Mouse (Mus musculus): ENCODE measurements at regions not wholly inside any gene's neighbourhood (a gene's known extent, or its start where the extent isn't known, plus 50 kb on each side); places are given as distances from the start of the nearest gene placed in this dataset.

DNA sequence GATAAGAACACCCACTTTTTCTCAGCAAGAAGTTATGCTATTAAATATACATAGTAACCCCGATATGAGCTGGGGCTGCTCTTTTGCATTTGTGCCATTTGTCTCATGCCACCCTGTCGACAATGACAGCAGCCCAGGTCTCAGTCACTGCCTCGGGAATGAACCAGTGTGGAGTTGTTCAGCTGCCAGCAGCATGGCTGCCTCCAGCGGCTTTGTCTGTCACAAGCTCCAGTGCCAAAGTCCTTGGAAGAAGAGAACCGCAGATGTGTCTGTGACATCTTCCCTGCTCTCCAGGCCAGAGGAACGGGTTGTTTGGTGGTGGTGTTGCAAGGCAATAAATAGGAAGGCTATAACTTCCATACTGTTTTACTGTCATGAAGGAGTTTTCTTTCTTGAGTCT lies 130.7 kb downstream of the Cep170 start:
- DNase-seq: no peak

DNA sequence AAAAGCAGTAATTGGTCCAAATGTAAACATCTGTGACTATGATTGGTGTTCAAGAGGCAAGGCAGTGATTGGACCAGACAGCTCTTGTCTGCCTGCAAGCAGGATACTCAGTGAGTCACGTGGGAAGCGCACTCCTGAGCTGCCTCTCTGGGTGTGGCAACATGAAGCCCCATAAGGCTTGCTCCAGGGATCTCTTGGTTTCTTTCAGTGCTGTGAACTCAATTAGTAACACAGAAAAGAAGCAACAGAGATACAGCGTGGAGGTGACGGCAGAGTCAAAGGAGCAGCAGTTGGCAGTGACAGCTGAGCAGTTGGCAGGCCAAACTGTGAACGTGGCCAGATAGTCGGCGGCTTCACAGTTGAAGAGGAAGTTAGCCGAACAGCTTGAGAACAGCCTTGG lies 131.9 kb downstream of the Cep170 start:
- DNase-seq: no peak

DNA sequence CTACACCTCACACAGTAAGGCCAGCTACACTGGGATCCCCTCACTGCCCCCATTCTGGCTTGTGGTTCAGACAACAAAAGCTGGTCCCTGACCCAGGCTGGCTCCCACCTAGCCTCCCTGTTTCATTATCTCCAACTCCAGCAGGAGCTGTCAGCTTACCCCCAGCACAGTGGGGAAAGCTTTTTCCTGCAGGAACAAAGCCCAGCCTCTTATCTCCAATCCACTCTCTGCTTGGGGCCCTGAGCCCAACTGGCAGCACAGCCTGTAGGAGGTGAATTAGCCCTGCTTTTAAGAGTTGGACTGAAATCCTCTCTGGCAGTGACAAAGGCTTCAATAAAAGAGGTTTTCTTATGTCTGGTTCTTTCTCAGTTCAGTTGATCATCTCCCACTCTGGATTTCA lies 138.7 kb downstream of the Cep170 start:
- DNase-seq: no peak

DNA sequence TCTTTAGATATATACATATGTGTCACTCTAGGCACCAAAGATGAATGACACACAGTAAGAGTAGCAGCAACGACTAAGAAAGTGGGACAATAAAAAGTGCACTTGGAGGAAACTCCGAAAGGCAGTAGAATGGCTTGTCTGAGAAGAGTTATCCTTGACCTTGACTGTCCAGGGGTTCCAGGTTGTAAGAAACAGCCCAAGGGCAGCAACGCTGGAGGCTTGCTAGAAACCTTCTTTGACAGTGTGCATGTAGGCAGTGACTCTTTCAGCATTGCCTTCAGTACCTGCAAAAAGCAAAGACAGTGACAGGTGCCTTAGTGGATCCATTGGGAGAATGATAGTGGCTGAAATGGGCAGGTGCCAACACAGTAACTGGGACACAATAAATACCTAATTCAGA lies 142.8 kb downstream of the Cep170 start:
- DNase-seq: no peak

DNA sequence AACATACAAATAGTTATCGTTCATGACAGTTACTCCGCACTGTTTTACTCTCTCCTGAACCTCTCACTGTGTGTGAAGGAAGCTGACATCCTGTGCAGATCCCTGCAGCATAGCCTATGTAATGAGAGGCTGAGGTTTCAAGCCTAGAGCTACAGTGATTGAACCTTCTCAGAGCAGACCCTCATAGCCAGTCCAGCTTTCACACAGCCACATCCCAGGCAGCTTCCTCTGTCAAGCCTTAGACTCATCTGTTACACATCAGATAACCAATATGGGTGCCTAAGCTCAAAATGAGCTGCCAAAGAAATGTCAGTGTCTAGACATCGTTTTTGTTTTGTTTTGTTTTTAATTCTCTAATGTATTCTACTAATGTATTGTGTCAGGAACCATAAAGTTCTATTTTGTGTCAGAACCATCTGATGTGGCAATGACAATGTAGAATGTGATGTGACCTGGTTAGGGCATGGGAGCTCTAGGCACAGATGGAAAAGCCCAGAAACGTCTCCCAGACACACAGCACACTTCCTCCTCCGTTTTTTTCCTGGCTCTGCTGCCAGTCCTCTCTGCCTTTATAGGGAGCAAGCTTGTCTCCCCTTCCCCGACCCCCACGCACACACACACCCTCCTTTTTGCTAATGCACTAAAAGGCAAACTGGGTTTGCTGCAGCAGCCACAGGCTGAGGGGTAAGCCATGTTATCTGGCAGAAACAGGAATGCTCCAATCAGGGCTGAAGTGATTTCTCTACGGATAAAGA lies 146.1 kb downstream of the Cep170 start:
- DNase-seq: no peak

DNA sequence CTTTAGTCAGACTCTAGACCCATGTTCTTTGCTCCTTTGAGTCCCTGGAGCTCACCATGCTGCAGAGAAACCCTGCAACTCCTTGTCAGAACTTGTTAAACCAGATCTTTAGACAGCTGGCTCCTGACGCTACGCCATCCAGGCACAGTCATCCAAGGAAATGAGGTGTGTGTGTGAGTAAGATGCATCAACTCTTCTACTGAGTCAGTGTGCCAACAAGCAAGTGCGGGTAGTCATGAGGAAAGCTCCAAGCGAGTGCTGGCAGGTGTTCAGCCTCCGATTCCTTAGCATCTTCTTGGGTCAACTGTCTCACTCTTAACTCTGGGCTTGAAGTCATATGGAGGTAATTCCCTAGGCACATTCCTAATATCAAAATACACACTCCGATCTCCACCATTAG lies 153.6 kb downstream of the Cep170 start:
- DNase-seq: no peak

DNA sequence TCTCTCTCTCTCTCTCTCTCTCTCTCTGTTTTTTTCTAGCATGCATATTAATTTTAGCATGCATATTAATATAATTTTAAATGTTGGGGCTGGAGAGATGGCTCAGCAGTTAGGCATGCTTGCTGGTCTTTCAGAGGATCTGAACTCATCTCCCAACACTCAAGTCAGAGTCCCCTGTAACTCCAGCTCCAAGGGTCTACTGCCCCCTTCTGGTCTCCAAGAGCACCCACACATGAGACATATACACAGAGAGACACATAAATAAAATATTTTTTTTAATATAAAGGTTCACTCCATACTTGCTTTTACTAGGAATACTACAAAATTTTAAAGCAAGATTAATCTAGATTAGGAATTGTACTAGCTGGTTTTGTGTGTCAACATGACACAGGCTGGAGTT lies 155.2 kb downstream of the Cep170 start:
- no peak for DNase-seq

DNA sequence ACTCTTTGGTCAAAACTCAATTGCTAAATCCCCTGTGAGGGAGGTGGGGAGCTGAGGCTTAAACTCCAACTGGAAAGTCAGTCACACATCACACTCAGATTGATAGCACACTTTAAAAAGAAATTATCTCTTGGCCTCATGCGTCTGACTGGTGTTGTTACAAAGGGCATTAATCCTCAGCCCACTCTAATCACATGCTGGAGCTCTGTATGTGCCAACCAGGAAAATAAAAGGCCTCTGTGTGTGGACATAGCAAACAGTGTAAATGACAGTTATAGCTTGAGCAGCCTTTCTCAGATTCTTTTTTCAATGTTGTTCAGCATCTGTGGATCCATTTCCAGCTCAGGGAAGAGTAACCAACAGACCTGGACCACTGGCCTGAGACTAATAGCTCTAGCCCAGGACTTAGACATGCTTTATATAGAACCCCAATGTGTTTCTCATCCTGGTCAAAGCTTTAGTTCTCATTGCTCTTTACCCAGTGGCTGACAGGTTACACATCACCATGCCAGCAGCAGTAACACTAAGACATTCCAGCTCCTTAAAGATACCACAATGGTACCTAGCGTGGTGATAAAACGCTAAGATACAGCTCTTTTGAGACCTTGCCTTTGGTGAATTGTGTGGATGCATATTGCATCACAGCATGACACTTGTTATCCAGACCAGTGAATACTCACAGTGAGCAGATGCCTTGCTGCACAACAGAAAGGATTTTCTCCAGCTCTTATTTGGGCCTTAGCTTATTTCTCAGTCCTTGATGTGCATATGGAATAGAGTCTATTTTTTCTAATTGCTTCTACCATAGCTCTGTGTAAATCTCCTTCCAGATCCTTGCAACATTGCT lies 158.2 kb downstream of the Cep170 start:
- no peak for DNase-seq

GRCm38 (mm10) chr1:176644248-176644647 lies 169.6 kb downstream of the Cep170 start:
- DNase-seq: no peak

GRCm38 (mm10) chr1:176623171-176623570 lies 190.7 kb downstream of the Cep170 start:
- DNase-seq: no peak

DNA sequence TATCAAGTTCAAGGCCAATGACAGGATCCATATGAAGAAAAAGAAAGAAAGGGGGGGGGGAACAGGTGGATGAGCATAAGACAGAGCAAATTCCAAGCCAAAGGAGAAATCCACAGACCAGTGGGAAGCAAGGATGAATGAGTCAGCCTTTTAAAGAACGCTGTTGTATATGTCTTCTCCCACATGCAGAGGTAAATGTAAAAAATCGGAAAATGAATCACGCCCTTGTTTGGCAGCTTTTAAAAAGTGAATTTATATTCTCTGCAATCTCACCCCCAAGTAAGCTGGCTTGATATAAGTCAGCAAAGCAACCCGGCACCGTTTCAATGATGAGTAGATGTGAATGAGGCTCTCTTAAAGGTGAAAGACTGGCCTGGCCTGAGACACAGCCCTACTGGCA lies 191.7 kb downstream of the Cep170 start:
- no peak for DNase-seq

DNA sequence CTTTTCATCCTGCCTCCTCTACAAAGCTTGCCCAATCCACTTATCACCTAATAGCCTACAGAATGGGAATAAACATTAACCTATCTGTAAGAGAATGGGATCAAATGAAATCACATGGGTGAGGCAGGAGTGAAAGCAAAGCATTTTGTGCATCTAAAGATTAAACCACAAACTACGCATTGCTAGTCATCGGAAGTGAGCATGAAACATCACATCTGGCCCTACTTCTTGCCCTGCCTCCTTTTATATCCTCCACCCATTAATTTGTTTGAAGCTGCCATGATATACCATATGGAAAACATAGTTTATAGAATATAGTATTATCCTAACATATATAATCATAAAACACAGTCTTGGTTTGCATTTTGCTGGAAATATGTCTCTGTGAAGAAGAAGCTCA lies 192.6 kb downstream of the Cep170 start:
- DNase-seq: no peak

GRCm38 (mm10) chr1:176618896-176619295 lies 195.0 kb downstream of the Cep170 start:
- no peak for DNase-seq

- no peak for DNase-seq
Observed at GRCm38 (mm10) chr1:176615673-176616072, 198.2 kb downstream of the Cep170 start.

DNA sequence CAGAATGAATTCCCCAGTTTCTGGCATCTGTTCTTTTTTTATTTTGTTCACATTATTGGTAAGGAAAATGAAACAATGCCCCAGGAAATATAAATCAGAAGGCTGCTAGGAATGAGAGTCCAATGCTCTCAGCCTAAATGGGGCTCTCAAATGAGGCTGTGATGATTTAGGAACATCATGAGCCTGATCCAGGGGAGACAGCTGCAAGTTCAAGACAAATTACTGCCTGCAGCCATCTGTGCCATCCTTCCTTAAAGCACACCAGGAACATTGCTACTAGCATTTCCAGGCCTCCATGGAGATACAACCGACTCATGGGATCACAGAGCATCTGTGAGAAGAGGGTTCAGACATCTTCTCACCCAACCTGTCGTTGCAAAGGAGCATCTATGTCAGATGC lies 219.6 kb downstream of the Cep170 start:
- no peak for DNase-seq

GRCm38 (mm10) chr1:176588144-176588543 lies 225.7 kb downstream of the Cep170 start:
- no peak for DNase-seq

- no peak for DNase-seq
Observed at GRCm38 (mm10) chr1:176573703-176574102, 240.2 kb downstream of the Cep170 start.

- no peak for DNase-seq
Observed at GRCm38 (mm10) chr1:176558457-176559415, 255.1 kb downstream of the Cep170 start.

DNA sequence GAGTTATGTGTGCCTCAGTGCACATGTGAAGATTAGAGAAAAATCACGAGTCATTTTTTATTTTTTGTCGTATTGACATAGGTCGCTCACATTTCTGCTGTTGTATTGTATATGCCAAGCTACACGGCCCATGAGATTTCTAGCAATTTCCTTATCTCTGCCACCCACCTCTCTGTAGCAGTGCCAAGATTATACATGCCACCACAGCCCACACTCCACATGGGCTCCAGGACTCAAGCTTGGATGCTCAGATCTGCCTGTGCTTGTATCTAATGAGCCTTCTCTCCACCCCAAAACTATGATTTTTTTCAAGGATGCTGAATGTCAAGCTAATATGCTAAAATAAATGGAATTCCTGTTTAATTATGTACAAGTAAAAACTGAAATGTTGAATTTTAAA lies 259.3 kb upstream of the Pld5 start:
- no peak for DNase-seq

GRCm38 (mm10) chr1:176529037-176529436 lies 253.9 kb upstream of the Pld5 start:
- no peak for DNase-seq

GRCm38 (mm10) chr1:176511467-176511866 lies 236.4 kb upstream of the Pld5 start:
- no peak for DNase-seq

GRCm38 (mm10) chr1:176505441-176505840 lies 230.3 kb upstream of the Pld5 start:
- DNase-seq: no peak

DNA sequence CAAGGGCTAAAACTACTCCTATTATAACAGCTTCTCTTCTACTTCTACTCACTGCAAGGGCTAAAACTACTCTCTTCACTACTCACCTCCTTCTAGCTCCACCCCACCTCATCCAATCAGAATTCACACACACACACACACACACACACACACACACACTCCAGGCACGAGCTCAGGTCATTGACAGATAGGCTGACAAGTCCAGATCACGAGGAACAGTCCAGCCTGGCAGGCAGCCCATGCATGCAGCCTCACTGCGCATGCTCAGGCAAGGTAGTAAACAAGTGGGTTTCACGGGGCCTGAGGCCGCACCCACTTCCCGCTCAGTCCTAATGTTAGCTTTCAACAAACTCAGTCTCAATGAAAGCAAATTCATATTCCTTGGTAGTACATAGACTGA lies 229.6 kb upstream of the Pld5 start:
- peak; percentile 3 for DNase-seq

All from adrenal gland, postnatal 10 days (tissue).